Mouse (Mus musculus) embryonic fibroblast, embryonic 13.5 days (primary cell): ENCODE results near the gene Ltbp1. TPM values are rescaled to one million over a fixed set of nuclear protein-coding genes. Genes with fewer than 3 reads are reported as not detected.

Experiments used
- H3K27ac ChIP-seq: 2 replicates; pipeline ENCODE4 v1.5.1; 2012; ENCODE audit warnings: low read length, control low read depth, inconsistent platforms; ENCODE audit not compliant: insufficient read depth
- H3K4me1 ChIP-seq: 2 replicates; pipeline ENCODE4 v1.6.1; 2011; ENCODE audit warnings: low read length; ENCODE audit not compliant: control insufficient read depth, insufficient read depth
- H3K4me3 ChIP-seq: 2 replicates; pipeline ENCODE4 v1.5.1; 2011; ENCODE audit warnings: mild to moderate bottlenecking, control low read depth, low read length; ENCODE audit not compliant: insufficient read depth
- CTCF ChIP-seq: IDR thresholded peaks from 2 replicates; pipeline ENCODE4 v1.5.1; 2011; ENCODE audit warnings: mild to moderate bottlenecking, control low read depth, low read length, moderate library complexity, borderline replicate concordance; ENCODE audit not compliant: insufficient read depth
- POLR2A ChIP-seq: IDR thresholded peaks from 2 replicates; pipeline ENCODE4 v1.6.1; 2011; ENCODE audit warnings: low read depth, mild to moderate bottlenecking, control low read depth, low read length, moderate library complexity
- polyA plus RNA-seq: library from polyadenylated mRNA; stranded (reverse); fragments of >200 nt; gene quantifications from 2 replicates; pipeline ENCODE4 v1.2.4, GENCODE M21; 2011; ENCODE audit warnings: low read depth; ENCODE audit not compliant: missing spikeins, insufficient read length

Ltbp1 gene
- polyA plus RNA-seq, 1 experiment, result 152 TPM

DNA sequence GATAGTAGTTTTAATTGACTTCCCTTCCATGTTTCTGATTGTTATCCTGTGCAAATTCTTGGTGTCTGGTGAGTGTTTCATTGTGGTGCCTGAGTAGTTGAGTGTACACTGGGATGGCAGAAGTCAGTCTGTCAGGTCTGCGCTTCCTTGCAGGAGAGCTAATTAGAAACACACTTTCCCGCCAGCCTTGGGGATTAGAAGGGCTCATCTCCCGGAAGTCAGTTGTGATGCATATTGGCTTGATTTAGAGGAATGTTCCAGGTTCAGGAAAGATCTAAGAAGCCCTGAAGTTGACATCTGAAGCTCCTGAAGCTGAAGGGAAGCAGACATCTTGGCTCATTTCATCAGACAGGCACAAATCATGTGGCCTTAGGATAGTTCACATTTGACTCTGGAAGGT lies 200.9 kb downstream of the Ltbp1 start:
- H3K27ac ChIP-seq, result no peak overlapping the region
- no peak overlapping the region for H3K4me3 ChIP-seq
- TF ChIP-seq CTCF, result no peak
- TF ChIP-seq POLR2A, result no peak
- peaks cover 14% of the 10 kb centered on the region for H3K4me1 ChIP-seq

DNA sequence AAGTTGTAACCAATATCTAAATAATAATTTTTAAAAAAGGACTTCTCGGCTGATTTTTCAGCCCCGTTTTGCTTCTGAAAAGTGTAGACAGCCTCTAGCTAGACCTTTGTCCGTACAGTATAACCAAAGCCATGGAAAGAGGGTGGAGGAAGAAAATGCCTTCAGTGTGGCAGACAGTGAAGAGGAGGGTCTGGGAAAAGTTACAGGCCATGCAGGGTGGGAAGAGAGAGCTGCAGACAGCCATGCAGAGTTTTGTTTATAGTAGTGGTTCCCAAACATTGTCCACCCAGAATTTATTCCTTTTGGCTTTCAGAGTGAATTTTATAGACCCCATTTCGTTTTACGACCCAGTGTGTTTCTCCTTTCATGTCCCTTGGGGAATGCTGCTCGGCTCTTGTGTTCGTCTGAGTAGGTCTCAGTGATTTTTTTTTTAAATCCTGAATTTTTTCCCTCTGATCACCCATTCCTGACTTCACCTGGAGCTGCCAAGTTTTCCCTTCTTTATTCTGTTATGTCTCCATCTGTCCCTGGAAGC lies 202.9 kb downstream of the Ltbp1 start:
- peaks cover 14% of the 10 kb centered on the region for H3K4me1 ChIP-seq
- no peak for TF ChIP-seq CTCF
- TF ChIP-seq POLR2A, result no peak
- no peak overlapping the region for H3K4me3 ChIP-seq
- no peak overlapping the region for H3K27ac ChIP-seq

DNA sequence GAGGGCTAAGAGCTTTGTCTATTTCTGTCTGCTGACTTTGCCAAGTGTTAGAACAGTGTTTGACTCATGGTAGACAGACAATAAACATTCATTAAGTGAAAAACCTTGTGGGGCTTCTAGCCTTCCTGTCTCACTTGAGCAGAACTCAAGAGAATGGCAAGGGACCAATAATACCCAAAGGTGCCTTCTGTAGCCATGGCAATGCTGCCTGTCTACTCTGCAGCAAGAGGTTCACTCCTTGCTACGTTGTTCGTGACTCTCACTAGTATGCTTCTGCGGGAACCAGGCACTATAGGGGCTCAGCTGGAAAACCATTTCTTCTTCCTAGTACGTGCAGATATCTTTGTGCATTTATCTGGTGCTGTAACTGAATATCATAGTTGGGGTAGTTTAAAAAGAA lies 205.2 kb downstream of the Ltbp1 start:
- H3K4me3 ChIP-seq, result no peak overlapping the region
- peaks cover 11% of the 10 kb centered on the region for H3K4me1 ChIP-seq
- TF ChIP-seq POLR2A (no peak), CTCF (no peak)
- no peak overlapping the region for H3K27ac ChIP-seq

DNA sequence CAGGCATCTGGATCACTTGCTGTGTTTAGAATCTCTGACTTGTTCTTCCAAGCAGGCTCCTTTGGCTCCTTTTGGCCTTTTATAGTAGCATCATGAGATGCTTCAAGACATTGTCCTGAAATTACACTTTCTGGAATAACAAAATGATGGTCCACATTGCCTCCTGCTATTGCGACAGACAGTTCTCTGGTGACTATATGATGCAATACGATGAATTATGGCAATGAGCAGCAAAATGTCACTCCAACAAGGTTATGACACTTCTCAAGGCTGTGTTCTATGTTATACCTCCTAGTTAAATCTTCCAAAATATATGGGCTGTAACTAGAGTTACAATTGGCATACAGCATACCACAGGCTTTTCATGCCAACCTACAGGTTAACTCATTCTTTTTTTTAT lies 211.0 kb downstream of the Ltbp1 start:
- Histone ChIP-seq H3K27ac (no peak overlapping the region), H3K4me3 (no peak overlapping the region), H3K4me1 (no peaks in the 10 kb centered on the region)
- TF ChIP-seq POLR2A, result no peak
- TF ChIP-seq CTCF, result no peak

DNA sequence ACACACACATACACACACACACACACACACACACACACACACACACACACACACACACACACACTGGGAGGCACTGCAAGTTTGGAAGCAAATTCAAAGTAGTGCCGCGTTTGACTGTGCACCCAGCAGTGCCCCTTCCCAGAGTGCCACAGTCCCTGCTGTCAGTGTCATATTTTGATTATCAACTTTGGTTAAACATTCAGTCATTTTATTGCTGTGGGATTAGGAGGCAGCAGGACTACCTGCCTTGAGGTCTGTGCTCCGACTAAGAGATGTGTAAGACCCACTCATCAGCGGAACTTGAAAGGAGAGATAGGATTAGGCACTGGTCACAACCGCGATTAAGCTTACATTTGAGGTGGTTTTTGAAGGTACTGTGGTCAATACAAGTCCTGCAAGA lies 213.3 kb downstream of the Ltbp1 start:
- no peaks in the 10 kb centered on the region for H3K4me1 ChIP-seq

DNA sequence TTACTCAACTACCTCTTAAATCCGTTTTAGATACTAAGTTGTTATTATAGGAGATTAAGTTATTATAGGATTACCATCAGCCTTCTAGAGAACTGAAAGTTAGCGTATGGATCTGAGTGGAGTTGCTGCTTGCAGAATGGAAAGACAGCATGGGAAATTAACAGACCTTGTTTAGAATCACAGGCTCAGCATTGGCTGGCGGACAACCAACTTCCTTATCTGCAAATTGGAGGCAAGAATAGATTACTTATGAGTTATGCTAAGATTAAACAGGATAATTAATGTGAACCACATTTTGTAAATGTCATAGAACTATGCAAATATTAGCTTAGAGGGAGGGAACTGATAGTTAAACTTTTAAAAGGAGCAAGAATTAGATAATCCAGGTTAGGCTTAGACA lies 223.0 kb downstream of the Ltbp1 start:
- TF ChIP-seq POLR2A (no peak), CTCF (no peak)
- no peaks in the 10 kb centered on the region for H3K4me1 ChIP-seq
- H3K4me3 ChIP-seq, result no peak overlapping the region
- no peak overlapping the region for H3K27ac ChIP-seq

More for the DNA sequence above, 213.3 kb downstream of the Ltbp1 start:
- Histone ChIP-seq H3K4me3 (no peak overlapping the region), H3K27ac (no peak overlapping the region)
- TF ChIP-seq POLR2A (no peak), CTCF (no peak)

DNA sequence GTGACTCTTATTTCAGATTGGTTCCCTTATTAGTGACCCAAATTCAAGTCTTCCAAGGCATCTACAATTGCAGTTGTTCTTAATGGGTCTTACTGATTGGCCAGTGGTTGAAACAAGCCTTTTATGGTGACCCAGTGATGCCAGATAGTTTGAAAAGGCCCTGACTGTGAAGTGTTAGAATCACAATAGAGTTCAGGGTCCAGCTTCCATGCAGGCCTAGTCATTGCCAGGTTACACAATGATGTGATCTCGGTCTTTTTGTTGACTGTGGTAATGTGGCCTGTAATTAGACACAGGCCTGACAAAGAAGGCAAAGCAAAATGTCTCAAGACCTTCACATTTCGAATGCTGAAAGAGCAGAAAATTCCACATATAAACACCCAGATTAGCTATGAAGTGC lies 227.8 kb downstream of the Ltbp1 start:
- Histone ChIP-seq H3K4me1 (peaks cover 14% of the 10 kb centered on the region), H3K4me3 (no peak overlapping the region), H3K27ac (no peak overlapping the region)
- no peak for TF ChIP-seq CTCF
- no peak for TF ChIP-seq POLR2A

DNA sequence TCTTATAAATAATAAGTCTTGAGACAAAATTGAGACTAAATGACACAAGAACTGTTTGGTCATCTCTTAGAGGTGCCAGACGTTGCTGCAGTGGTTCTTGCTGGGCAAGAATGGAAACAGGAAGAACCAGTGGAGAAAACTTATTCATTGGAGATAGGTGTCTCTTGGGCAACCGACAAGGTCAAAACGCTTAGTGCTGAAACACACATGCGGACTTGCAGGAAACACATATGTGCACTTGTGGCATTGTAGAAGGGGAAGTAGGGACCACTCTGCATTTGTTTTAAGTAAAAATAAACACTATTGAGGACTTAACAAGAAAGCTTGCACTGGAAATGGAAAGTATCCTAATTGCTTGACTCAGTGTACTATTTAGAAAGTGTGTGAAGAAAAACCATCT lies 228.6 kb downstream of the Ltbp1 start:
- Histone ChIP-seq H3K4me1 (peaks cover 14% of the 10 kb centered on the region), H3K27ac (no peak overlapping the region), H3K4me3 (no peak overlapping the region)
- no peak for TF ChIP-seq POLR2A
- TF ChIP-seq CTCF, result no peak

DNA sequence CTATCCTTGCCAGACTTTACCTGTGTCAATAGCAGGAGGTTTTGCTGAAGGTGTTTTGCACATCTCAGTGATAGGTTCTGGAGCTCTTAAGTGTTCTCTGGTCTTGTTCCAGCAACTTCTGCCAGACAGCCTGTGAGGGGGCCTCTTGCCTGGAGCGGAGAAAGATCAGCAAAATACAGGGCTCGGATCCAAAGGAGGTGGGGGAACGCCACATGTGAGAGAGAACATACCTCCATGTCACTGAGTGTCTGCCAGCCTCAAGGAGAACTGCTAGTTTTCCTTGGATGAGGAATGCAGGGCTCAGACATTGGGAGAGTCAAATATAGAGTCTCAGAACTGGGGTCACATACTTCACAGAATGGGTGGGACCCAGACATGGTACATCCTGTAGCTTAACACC lies 230.4 kb downstream of the Ltbp1 start:
- peak overlapping the region; percentile 20; the same call in 1 of the 2 replicates for H3K27ac ChIP-seq
- TF ChIP-seq CTCF (no peak), POLR2A (no peak)
- H3K4me1 ChIP-seq, result peaks cover 21% of the 10 kb centered on the region
- H3K4me3 ChIP-seq, result no peak overlapping the region

DNA sequence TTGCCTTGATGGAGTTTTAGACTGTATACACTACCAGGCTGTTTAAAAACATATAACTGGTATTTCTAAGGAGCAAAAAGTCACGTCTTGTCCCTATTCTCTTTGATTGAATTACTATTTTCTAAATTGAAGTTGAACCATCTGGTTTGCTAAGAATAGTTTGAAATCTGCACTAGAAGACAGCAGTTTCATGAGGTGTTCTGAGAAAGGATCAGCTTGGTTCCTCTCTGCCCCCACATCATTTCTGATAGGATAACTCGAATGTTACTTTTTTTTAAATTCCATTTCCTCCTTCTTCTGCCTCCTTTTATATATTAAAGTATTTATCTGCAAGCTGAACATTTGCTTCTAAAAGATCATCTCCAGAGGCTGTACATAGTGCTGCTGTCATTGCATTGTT lies 231.2 kb downstream of the Ltbp1 start:
- Histone ChIP-seq H3K4me1 (peaks cover 21% of the 10 kb centered on the region), H3K27ac (peak overlapping the region; percentile 49; the same call in 1 of the 2 replicates), H3K4me3 (no peak overlapping the region)
- no peak for TF ChIP-seq POLR2A
- no peak for TF ChIP-seq CTCF

DNA sequence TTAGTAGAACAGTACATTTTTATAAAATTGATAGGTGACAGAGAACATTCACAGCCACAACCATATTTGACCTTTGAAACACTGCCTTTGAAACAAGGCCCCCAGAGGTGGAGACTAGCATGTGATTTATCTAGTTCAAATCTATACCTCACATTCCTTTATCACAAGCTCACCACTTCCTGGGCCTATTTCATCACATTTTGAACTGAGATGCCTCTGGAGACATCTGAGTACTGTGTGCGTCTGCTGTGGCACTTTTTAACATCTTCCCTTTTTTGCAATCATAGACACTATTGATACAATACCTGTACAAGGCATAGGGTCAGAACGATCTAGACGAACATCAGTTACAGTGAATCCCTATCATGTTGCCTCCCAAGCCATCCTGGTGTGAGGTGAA lies 232.1 kb downstream of the Ltbp1 start:
- Histone ChIP-seq H3K27ac (peak overlapping the region; percentile 49; the same call in 1 of the 2 replicates), H3K4me1 (peaks cover 21% of the 10 kb centered on the region)
- TF ChIP-seq POLR2A (no peak), CTCF (no peak)

DNA sequence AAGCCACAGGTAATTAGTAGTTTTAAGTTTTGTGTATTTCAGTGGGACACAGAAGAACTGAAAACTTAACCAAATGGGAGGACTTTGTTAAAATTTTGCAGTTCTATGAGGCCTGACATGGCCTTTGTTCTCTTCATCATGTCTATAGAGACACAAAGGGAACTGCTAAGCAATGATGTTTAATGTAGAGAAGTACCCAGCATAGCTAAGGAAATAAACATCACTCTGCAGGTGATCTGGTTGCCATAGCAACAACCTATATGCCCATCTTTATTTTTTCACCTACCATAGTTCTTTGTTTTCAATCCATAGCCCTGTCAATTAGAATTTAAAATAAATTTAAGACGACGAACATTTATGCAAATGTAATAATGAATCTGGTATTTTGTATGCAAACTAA lies 233.3 kb downstream of the Ltbp1 start:
- Histone ChIP-seq H3K4me1 (peaks cover 23% of the 10 kb centered on the region), H3K4me3 (no peak overlapping the region), H3K27ac (no peak overlapping the region)
- TF ChIP-seq POLR2A (no peak), CTCF (no peak)

More for the DNA sequence above, 232.1 kb downstream of the Ltbp1 start:
- H3K4me3 ChIP-seq, result no peak overlapping the region
